Mouse (Mus musculus) hindbrain, postnatal 0 days (tissue): Measurements from ENCODE around the gene Znhit6. TPM values are rescaled to one million over a fixed set of nuclear protein-coding genes. Genes with fewer than 3 reads are reported as not detected.

ENCODE experiments used
- ATAC-seq: fragments of 200-750 bp; cut with Nextera tagmentation; 2 replicates; pipeline ENCODE4 v1.8.0; 2017; ENCODE audit warnings: mild to moderate bottlenecking, moderate TSS enrichment, moderate library complexity
- DNase-seq: peaks from one replicate; pipeline ENCODE4 v3.0.0-alpha.2; 2015; ENCODE audit warnings: low spot score
- H3K27ac ChIP-seq: fragments of 300-500 bp; sonication (generic); 2 replicates; pipeline ENCODE4 v1.5.1; 2014; ENCODE audit warnings: mild to moderate bottlenecking
- H3K27me3 ChIP-seq: fragments of 300-500 bp; sonication (generic); 2 replicates; pipeline ENCODE4 v1.6.1; 2014; ENCODE audit warnings: low read length, mixed read lengths; ENCODE audit not compliant: insufficient read depth
- H3K36me3 ChIP-seq: fragments of 300-500 bp; sonication (generic); 2 replicates; pipeline ENCODE4 v1.6.1; 2014; ENCODE audit warnings: low read length, mixed read lengths; ENCODE audit not compliant: insufficient read depth
- H3K4me1 ChIP-seq: fragments of 300-500 bp; sonication (generic); 2 replicates; pipeline ENCODE4 v1.6.1; 2014; ENCODE audit warnings: antibody characterized with exemption, low read length, mixed read lengths; ENCODE audit not compliant: insufficient read depth
- H3K4me2 ChIP-seq: fragments of 300-500 bp; sonication (generic); 2 replicates; pipeline ENCODE4 v1.6.1; 2014; ENCODE audit warnings: low read depth, mild to moderate bottlenecking, low read length, moderate library complexity, mixed read lengths
- H3K4me3 ChIP-seq: fragments of 300-500 bp; sonication (generic); 2 replicates; pipeline ENCODE4 v1.5.1; 2014; ENCODE audit warnings: low read length
- H3K9ac ChIP-seq: fragments of 300-500 bp; sonication (generic); replicated peaks from 2 replicates; pipeline ENCODE4 v1.6.1; 2014; ENCODE audit warnings: mild to moderate bottlenecking, low read length, moderate library complexity, mixed read lengths
- H3K9me3 ChIP-seq: fragments of 300-500 bp; sonication (generic); 2 replicates; pipeline ENCODE4 v1.6.1; 2016; ENCODE audit warnings: low read length, mixed read lengths
- CTCF ChIP-seq: IDR thresholded peaks from 2 replicates; pipeline ENCODE4 v1.5.1; 2016; ENCODE audit warnings: antibody characterized with exemption, control low read depth, low read depth
- WGBS: fragments of 180-500 bp; shearing (Covaris S2); extraction: QIAGEN DNeasy Blood & Tissue Kit; methylation state at CpG from one replicate; pipeline ENCODE4 v1.1.7; 2014; 5-methylcytosine and 5-hydroxymethylcytosine counted together
- polyA plus RNA-seq: library from polyadenylated mRNA; unstranded; fragments of >200 nt; fragmentation: Nextera tagmentation; extraction: Ambion mirVana; gene quantifications from 2 replicates; pipeline ENCODE4 v1.2.1, GENCODE M21; 2015
- total RNA-seq: library from RNA; depleted of rRNA; stranded (reverse); fragments of >200 nt; gene quantifications from 2 replicates; pipeline ENCODE4 v1.2.3, GENCODE M21; 2014

The Znhit6 gene
- total and polyA plus RNA-seq, 2 experiments from 2014 or later = 9.3 to 34.9 TPM

DNA sequence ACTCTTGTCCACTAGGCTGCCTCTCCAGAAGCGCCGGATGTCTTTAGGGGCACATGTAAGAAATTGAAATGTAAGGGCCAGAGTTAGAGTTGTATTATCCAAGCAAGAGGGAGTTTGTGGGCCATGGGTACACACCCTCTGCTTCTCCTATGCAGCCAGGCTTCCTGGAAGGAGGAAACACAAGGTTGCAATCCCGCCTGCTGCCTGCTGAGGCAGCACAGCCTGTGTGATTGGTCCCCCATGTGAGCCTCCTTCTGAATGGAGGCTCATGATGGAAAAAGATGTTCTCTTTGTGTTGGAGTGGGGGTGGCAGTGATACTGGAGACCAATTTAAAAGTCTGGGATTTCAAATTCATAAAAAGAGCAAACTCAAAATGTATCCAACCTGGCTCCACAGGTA, 51.8 kb downstream of the Znhit6 start:
- Histone ChIP-seq H3K4me2 (no peak overlapping the region), H3K27me3 (no peaks in the 10 kb centered on the region), H3K9ac (no peak overlapping the region), H3K4me1 (no peaks in the 10 kb centered on the region), H3K36me3 (no peaks in the 10 kb centered on the region), H3K4me3 (no peak overlapping the region), H3K27ac (no peak overlapping the region), H3K9me3 (no peaks in the 10 kb centered on the region)
- WGBS = 80% methylated on average over 3 of the region's 3 CpGs
- DNase-seq (peak; percentile 32), ATAC-seq (no peak; the same call in 1 of the 2 replicates)
- peak; percentile 67 for TF ChIP-seq CTCF

DNA sequence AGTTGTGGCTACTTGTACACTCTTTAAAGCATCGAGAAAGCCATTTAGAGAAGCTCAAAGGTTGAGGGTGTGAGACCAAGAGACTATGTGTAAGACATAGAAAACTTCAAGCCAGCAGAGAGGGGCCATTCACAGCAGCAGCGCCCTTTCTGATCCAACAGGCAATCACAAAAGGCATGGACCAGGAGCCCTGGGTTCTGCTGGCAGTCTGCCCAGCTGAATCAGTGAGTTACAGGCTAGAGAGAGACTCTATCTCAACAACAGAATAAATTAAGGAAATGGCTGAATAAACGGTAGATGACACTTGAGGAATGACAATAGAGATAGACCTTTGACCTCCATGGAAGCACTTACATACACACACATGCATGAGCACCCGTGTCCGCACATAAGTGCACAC, 52.6 kb downstream of the Znhit6 start:
- Histone ChIP-seq H3K4me2 (no peak overlapping the region), H3K9me3 (no peaks in the 10 kb centered on the region), H3K9ac (no peak overlapping the region), H3K36me3 (no peaks in the 10 kb centered on the region), H3K4me3 (no peak overlapping the region), H3K27me3 (no peaks in the 10 kb centered on the region), H3K27ac (no peak overlapping the region), H3K4me1 (no peaks in the 10 kb centered on the region)
- 39% methylated on average over 5 of the region's 5 CpGs for WGBS
- DNase-seq = no peak
- ATAC-seq = no peak
- TF ChIP-seq CTCF = no peak

DNA sequence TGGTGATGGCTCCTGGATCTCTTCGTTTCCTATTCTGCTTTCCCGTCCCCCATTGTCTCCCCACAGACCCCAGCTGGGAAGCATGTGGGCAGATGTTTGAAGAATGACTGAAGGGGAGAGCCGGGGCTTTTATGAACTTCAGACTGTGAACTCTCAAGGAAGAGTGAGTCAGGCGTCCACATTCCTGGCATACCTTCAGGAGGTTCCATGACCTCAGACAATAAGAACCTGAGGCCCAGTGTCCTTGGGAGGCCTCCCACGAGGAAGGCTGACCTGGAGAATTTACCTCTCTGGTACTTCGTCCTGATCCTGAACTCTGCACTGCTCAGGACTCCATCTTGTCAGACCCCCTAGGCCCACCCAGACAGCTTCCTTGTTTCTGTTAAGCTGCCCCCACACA, 56.9 kb downstream of the Znhit6 start:
- H3K4me1 ChIP-seq = no peaks in the 10 kb centered on the region
- DNase-seq = no peak
- H3K27ac ChIP-seq = no peak overlapping the region
- no peaks in the 10 kb centered on the region for H3K27me3 ChIP-seq
- no peak overlapping the region for H3K9ac ChIP-seq
- no peaks in the 10 kb centered on the region for H3K36me3 ChIP-seq
- no peak for TF ChIP-seq CTCF
- no peak overlapping the region for H3K4me3 ChIP-seq
- WGBS = 25% methylated on average over 6 of the region's 6 CpGs
- no peak overlapping the region for H3K4me2 ChIP-seq
- ATAC-seq = no peak
- H3K9me3 ChIP-seq = no peaks in the 10 kb centered on the region

DNA sequence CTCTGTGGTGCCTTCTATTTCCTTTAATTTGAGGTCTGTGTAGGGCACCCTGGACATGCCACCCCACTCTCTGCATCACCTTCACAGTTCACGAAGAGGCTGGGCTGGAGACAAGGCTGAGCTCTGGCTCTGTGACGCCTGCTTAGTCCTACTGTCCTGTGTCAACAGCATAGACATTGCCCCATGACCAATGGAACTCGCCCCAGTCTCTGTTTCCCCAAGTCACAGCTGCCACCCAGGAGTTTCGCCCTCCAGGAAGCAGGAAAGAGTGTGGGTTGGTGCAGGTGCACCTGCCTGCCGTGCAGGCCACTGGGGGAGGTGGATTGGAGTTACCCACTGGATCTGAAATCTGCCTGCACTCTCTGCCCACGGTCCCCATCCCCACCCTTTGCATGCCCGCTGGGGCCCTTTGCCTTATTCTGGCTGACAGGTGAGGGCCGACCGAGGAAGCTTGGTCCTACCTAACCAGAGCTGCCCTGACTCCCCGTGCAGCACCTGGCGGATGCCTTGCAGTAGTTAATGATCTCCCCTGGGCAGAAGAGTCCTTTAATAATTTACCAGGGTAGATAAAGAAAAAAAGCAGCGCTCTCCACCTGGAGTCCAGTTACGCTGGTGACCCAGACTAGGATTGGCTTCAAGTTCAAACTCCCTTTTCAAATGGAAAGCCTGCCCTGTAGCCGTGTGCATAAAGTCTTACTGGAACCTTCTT, 58.2 kb downstream of the Znhit6 start:
- DNase-seq (no peak), ATAC-seq (no peak)
- Histone ChIP-seq H3K9ac (no peak overlapping the region), H3K4me2 (no peak overlapping the region), H3K9me3 (no peaks in the 10 kb centered on the region), H3K4me1 (no peaks in the 10 kb centered on the region), H3K4me3 (no peak overlapping the region), H3K27ac (no peak overlapping the region), H3K36me3 (no peaks in the 10 kb centered on the region), H3K27me3 (no peaks in the 10 kb centered on the region)
- TF ChIP-seq CTCF = no peak
- WGBS = 85% methylated on average over 14 of the region's 14 CpGs

DNA sequence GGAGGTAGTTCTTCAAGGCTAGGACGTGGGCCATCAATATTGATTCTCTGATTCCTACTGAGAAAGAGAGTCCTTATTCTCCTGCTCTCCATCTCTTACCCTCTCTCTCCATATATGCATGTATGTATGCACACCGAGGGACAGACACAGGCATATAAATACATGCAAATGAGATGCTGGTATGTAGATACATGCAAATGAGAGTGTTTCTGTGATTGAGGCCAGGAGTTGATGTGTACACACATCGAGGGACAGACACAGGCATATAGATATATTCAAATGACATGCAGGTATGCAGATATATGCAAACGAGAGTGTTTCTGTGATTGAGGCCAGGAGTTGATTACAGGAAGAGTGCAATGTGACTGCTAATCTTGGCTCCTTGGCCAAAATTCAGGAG, 64.2 kb downstream of the Znhit6 start:
- no peak for DNase-seq

DNA sequence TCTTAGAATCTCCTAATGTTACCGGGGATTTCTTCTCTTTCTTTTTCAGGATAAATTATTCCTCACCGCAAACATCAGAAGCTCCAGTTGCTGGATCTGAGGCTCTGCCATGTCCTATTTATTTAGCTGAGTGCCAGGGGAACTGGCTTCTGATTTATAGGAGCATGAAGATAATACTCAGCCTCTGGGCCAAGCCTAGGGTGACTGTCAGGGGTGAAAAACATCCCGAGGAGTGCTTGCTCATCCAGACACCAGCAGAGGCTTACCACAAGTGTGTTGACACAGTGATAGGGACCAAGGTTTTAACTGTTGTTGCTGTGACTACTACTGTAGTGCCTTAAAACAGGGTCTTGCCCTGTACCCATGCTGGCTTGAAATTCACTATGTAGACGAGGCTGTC, 64.6 kb downstream of the Znhit6 start:
- H3K27ac ChIP-seq = no peak overlapping the region
- ATAC-seq (no peak), DNase-seq (no peak)
- H3K4me3 ChIP-seq = no peak overlapping the region
- no peaks in the 10 kb centered on the region for H3K4me1 ChIP-seq
- no peaks in the 10 kb centered on the region for H3K36me3 ChIP-seq
- WGBS = 60% methylated on average over 4 of the region's 4 CpGs
- no peak overlapping the region for H3K4me2 ChIP-seq
- H3K9me3 ChIP-seq = no peaks in the 10 kb centered on the region
- TF ChIP-seq CTCF = no peak
- H3K27me3 ChIP-seq = no peaks in the 10 kb centered on the region
- no peak overlapping the region for H3K9ac ChIP-seq

More for the DNA sequence above, 64.2 kb downstream of the Znhit6 start:
- TF ChIP-seq CTCF = no peak
- 47% methylated on average over 4 of the region's 4 CpGs for WGBS
- Histone ChIP-seq H3K9ac (no peak overlapping the region), H3K36me3 (no peaks in the 10 kb centered on the region), H3K27ac (no peak overlapping the region), H3K27me3 (no peaks in the 10 kb centered on the region), H3K4me2 (no peak overlapping the region), H3K4me3 (no peak overlapping the region), H3K4me1 (no peaks in the 10 kb centered on the region), H3K9me3 (no peaks in the 10 kb centered on the region)
- ATAC-seq = no peak

DNA sequence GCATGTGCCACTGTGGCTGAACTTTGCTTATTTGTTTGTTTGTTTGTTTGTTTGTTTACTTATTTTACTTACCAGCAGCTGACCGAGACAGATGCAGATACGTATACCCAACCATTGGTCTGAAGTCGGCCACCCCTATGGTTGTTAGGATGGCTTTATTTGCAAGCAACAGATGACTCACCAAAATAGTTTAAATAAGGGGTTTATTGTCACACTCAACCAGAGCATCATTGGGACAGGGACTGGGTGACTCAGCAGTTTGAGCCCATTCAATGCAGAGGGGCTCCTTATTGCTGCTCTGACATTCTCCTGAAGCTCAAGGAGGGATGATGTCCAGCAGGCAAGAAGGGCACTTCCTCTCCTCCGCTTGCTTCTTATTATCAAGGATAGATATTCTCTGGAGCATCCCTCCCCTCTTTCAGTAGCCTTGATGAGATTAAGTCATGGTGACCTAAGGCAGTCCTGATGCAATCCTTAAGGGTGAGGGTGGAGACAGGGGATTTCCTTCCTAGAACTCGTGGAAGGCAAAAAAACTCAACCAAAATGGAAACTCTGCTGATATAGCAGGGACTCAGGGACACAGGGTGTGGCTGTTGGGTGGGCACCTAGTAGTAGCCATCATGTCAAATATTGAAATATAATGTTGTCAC, 65.2 kb downstream of the Znhit6 start:
- Histone ChIP-seq H3K4me3 (no peak overlapping the region), H3K9me3 (no peaks in the 10 kb centered on the region), H3K27me3 (no peaks in the 10 kb centered on the region), H3K4me2 (no peak overlapping the region), H3K36me3 (no peaks in the 10 kb centered on the region), H3K4me1 (no peaks in the 10 kb centered on the region), H3K9ac (no peak overlapping the region), H3K27ac (no peak overlapping the region)
- no peak for ATAC-seq
- no peak for TF ChIP-seq CTCF
- 87% methylated on average over 5 of the region's 5 CpGs for WGBS
- DNase-seq = no peak
